Mouse (Mus musculus) midbrain, postnatal 0 days (tissue): ENCODE measurements around the gene Ces1d. TPM values are rescaled to one million over a fixed set of nuclear protein-coding genes. Genes with fewer than 3 reads are reported as not detected.

Experiments used
- ATAC-seq: fragments of 200-750 bp; cut with Nextera tagmentation; 2 replicates; pipeline ENCODE4 v1.8.0; 2017; ENCODE audit warnings: moderate number of reproducible peaks, mild to moderate bottlenecking, moderate TSS enrichment, moderate library complexity; ENCODE audit not compliant: low FRiP score
- DNase-seq: peaks from one replicate; pipeline ENCODE4 v3.0.0-alpha.2; 2015; ENCODE audit warnings: low spot score
- H3K27ac ChIP-seq: fragments of 300-500 bp; sonication (generic); 2 replicates; pipeline ENCODE4 v1.5.1; 2014; ENCODE audit warnings: low read depth, mild to moderate bottlenecking, low read length, mixed read lengths
- H3K27me3 ChIP-seq: fragments of 300-500 bp; sonication (generic); 2 replicates; pipeline ENCODE4 v1.6.1; 2014; ENCODE audit warnings: low read length, control low read depth, mixed read lengths; ENCODE audit not compliant: insufficient read depth
- H3K36me3 ChIP-seq: fragments of 300-500 bp; sonication (generic); 2 replicates; pipeline ENCODE4 v1.6.1; 2014; ENCODE audit warnings: low read length, control low read depth, mixed read lengths; ENCODE audit not compliant: insufficient read depth
- H3K4me1 ChIP-seq: fragments of 300-500 bp; sonication (generic); 2 replicates; pipeline ENCODE4 v1.6.1; 2014; ENCODE audit warnings: mild to moderate bottlenecking, control low read depth, antibody characterized with exemption, low read length, mixed read lengths; ENCODE audit not compliant: insufficient read depth
- H3K4me2 ChIP-seq: fragments of 300-500 bp; sonication (generic); 2 replicates; pipeline ENCODE4 v1.6.1; 2014; ENCODE audit warnings: low read depth, mild to moderate bottlenecking, low read length, mixed read lengths; ENCODE audit not compliant: poor library complexity, severe bottlenecking
- H3K4me3 ChIP-seq: fragments of 300-500 bp; sonication (generic); 2 replicates; pipeline ENCODE4 v1.5.1; 2014; ENCODE audit warnings: low read depth, mild to moderate bottlenecking, low read length, moderate library complexity
- H3K9ac ChIP-seq: fragments of 300-500 bp; sonication (generic); replicated peaks from 2 replicates; pipeline ENCODE4 v1.6.1; 2014; ENCODE audit warnings: mild to moderate bottlenecking, low read length, moderate library complexity, mixed read lengths; ENCODE audit not compliant: poor library complexity, severe bottlenecking
- H3K9me3 ChIP-seq: fragments of 300-500 bp; sonication (generic); 2 replicates; pipeline ENCODE4 v1.6.1; 2016; ENCODE audit warnings: low read length, control low read depth
- CTCF ChIP-seq: IDR thresholded peaks from 2 replicates; pipeline ENCODE4 v1.5.1; 2016; ENCODE audit warnings: antibody characterized with exemption, mild to moderate bottlenecking
- WGBS: fragments of 180-500 bp; shearing (Covaris S2); extraction: QIAGEN DNeasy Blood & Tissue Kit; methylation state at CpG from one replicate; pipeline ENCODE4 v1.1.7; 2014; 5-methylcytosine and 5-hydroxymethylcytosine counted together
- polyA plus RNA-seq: library from polyadenylated mRNA; unstranded; fragments of >200 nt; fragmentation: Nextera tagmentation; extraction: Ambion mirVana; gene quantifications from 2 replicates; pipeline ENCODE4 v1.2.1, GENCODE M21; 2015
- total RNA-seq: library from RNA; depleted of rRNA; stranded (reverse); fragments of >200 nt; gene quantifications from 2 replicates; pipeline ENCODE4 v1.2.3, GENCODE M21; 2014; rRNA removed

Ces1d gene
- total RNA-seq (0.22 and 0.33 TPM in 2 replicates), polyA plus RNA-seq (0.17 and 0.18 TPM in 2 replicates)

GRCm38 (mm10) chr8:93197685-93198525 is at the start of gene Ces1d:
Gene Ces1d, minus strand, starts transcription at chr8:93197838.
- H3K36me3 ChIP-seq = no peaks in the 10 kb centered on the region
- no peak within 1 kb of the TSS for H3K27ac ChIP-seq
- H3K4me2 ChIP-seq = no peak within 1 kb of the TSS
- no peak within 1 kb of the TSS for H3K9ac ChIP-seq
- WGBS = 82% methylated on average over 8 of the region's 8 CpGs
- H3K9me3 ChIP-seq = no peaks in the 10 kb centered on the region
- no peaks in the 10 kb centered on the region for H3K4me1 ChIP-seq
- ATAC-seq (no peak), DNase-seq (no peak)
- no peak within 1 kb of the TSS for H3K4me3 ChIP-seq
- H3K27me3 ChIP-seq = no peaks in the 10 kb centered on the region
- TF ChIP-seq CTCF = no peak

GRCm38 (mm10) chr8:93246057-93246456 is 48.4 kb upstream of the Ces1d start:
- no peak overlapping the region for H3K9ac ChIP-seq
- TF ChIP-seq CTCF = no peak
- H3K27ac ChIP-seq = no peak overlapping the region
- no peak overlapping the region for H3K4me3 ChIP-seq
- H3K27me3 ChIP-seq = no peaks in the 10 kb centered on the region
- no peaks in the 10 kb centered on the region for H3K4me1 ChIP-seq
- H3K9me3 ChIP-seq = no peaks in the 10 kb centered on the region
- ATAC-seq (no peak), DNase-seq (no peak)
- H3K4me2 ChIP-seq = no peak overlapping the region
- H3K36me3 ChIP-seq = no peaks in the 10 kb centered on the region
- WGBS = 88% methylated on average over 2 of the region's 2 CpGs

GRCm38 (mm10) chr8:93239884-93240283 is 42.2 kb upstream of the Ces1d start:
- Histone ChIP-seq H3K9ac (no peak overlapping the region), H3K4me1 (no peaks in the 10 kb centered on the region), H3K27ac (no peak overlapping the region), H3K36me3 (no peaks in the 10 kb centered on the region), H3K27me3 (no peaks in the 10 kb centered on the region), H3K9me3 (no peaks in the 10 kb centered on the region), H3K4me2 (no peak overlapping the region), H3K4me3 (no peak overlapping the region)
- no peak for ATAC-seq
- DNase-seq = no peak
- TF ChIP-seq CTCF = no peak

- Histone ChIP-seq H3K27ac (no peak overlapping the region), H3K4me1 (no peaks in the 10 kb centered on the region), H3K36me3 (no peaks in the 10 kb centered on the region), H3K9ac (no peak overlapping the region), H3K27me3 (no peaks in the 10 kb centered on the region), H3K4me2 (no peak overlapping the region), H3K4me3 (no peak overlapping the region), H3K9me3 (no peaks in the 10 kb centered on the region)
- no peak for TF ChIP-seq CTCF
- 83% methylated on average over 1 of the region's 1 CpGs for WGBS
- ATAC-seq (no peak), DNase-seq (no peak)
Observed at GRCm38 (mm10) chr8:93235681-93236080, 38.0 kb upstream of the Ces1d start.

- WGBS = 90% methylated on average over 1 of the region's 1 CpGs
- no peaks in the 10 kb centered on the region for H3K27me3 ChIP-seq
- no peaks in the 10 kb centered on the region for H3K36me3 ChIP-seq
- no peaks in the 10 kb centered on the region for H3K9me3 ChIP-seq
- H3K9ac ChIP-seq = no peak overlapping the region
- ATAC-seq (no peak), DNase-seq (no peak)
- no peak for TF ChIP-seq CTCF
- H3K4me1 ChIP-seq = no peaks in the 10 kb centered on the region
- H3K27ac ChIP-seq = no peak overlapping the region
- no peak overlapping the region for H3K4me3 ChIP-seq
- no peak overlapping the region for H3K4me2 ChIP-seq
Observed at GRCm38 (mm10) chr8:93234706-93235105, 37.1 kb upstream of the Ces1d start.

GRCm38 (mm10) chr8:93234068-93234467 is 36.4 kb upstream of the Ces1d start:
- DNase-seq = no peak
- Histone ChIP-seq H3K4me3 (no peak overlapping the region), H3K9me3 (no peaks in the 10 kb centered on the region), H3K4me2 (no peak overlapping the region), H3K36me3 (no peaks in the 10 kb centered on the region), H3K9ac (no peak overlapping the region), H3K4me1 (no peaks in the 10 kb centered on the region), H3K27ac (no peak overlapping the region), H3K27me3 (no peaks in the 10 kb centered on the region)
- 88% methylated on average over 6 of the region's 6 CpGs for WGBS
- TF ChIP-seq CTCF = no peak
- ATAC-seq = no peak
